Mouse (Mus musculus): ENCODE data around the gene Gdf10. TPM values are rescaled to one million over a fixed set of nuclear protein-coding genes. Genes with fewer than 3 reads are reported as not detected.

The Gdf10 gene
- polyA plus RNA-seq, 1 experiment, result not detected

DNA sequence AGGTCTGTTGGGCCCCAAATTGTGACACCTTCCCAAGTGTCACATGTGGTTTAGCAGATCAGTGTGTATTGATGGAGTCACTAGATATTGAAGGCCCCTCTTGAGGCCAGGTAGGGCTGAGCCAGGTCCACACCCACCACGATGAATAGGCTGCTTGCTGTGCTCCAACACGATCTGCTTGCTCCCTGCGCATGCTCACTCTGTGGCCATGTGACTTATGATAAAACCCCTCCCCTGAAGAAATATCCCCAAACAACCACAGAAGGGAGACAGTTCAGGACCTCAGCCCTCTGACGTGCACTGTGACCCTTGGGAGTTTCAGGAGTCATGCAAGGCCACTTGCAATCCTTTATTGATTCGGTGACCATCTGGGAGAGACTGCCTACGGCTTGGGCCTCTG lies 22.7 kb downstream of the Gdf10 start:
- Histone ChIP-seq H3K4me1 (ENCODE audit: control insufficient read depth, insufficient read depth, low read length) (no peaks in the 10 kb centered on the region), H3K27me3 (ENCODE audit: control insufficient read depth, insufficient read depth, low read length, poor library complexity, severe bottlenecking) (no peaks in the 10 kb centered on the region), H3K9me3 (replicated peaks; ENCODE audit: control insufficient read depth, insufficient read depth, low read length, poor library complexity, severe bottlenecking) (no peaks in the 10 kb centered on the region), H3K36me3 (ENCODE audit: control insufficient read depth, insufficient read depth, low read length, poor library complexity, severe bottlenecking) (no peaks in the 10 kb centered on the region), H3K4me3 (ENCODE audit: low read depth, low read length) (no peak overlapping the region), H3K9ac (ENCODE audit: low read depth, poor library complexity, severe bottlenecking) (no peak overlapping the region), H3K27ac (ENCODE audit: insufficient read depth, low read length) (no peak overlapping the region)
- no peak for TF ChIP-seq CTCF (IDR thresholded peaks at IDR 0.05; ENCODE audit: low read depth, low read length)
- TF ChIP-seq POLR2A (IDR thresholded peaks at IDR 0.05; ENCODE audit: insufficient read depth, low read length), result no peak
- TF ChIP-seq EP300 (IDR thresholded peaks at IDR 0.05; ENCODE audit: insufficient read depth, low read depth, low read length), result no peak

DNA sequence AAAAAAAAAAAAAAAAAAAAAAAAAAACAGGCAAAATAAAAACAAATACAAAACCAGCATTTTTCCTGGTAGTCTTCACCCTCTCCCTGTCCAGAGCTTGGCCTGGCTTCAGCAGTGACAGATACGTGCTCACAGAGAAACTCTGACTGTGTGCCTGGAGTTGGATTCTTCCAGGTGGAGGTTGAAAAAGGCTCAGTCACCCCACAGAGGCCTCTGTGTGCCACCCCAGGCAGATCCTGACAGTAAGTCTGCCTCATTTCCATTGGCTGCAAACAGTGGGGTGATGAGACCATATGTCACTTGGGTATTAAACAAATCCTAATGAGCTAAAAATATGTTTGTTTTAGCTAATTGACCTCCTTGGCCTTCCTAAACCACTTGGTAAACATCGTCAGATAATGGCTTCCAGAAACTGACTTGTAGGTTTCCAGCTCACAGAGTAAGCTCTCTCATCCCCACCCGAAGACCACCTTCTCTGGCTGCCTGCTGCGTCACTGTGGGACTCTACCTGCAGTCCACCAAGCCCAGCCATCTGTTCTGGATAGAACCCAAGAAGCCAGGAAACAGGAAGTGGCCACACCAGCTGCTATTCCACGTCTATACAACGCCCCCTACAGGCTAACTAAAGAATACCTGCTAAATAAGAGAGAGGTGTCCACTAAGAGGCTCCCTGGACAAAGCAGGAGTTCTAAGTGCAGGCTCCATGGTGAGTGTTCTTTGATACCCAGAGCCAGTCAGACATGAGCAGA lies 29.0 kb downstream of the Gdf10 start:
- H3K27me3 ChIP-seq (ENCODE audit: control insufficient read depth, insufficient read depth, low read length, poor library complexity, severe bottlenecking), result no peaks in the 10 kb centered on the region
- TF ChIP-seq EP300 (IDR thresholded peaks at IDR 0.05; ENCODE audit: insufficient read depth, low read depth, low read length) (no peak), CTCF (IDR thresholded peaks at IDR 0.05; ENCODE audit: low read depth, low read length) (no peak), POLR2A (IDR thresholded peaks at IDR 0.05; ENCODE audit: insufficient read depth, low read length) (no peak)
- no peaks in the 10 kb centered on the region for H3K36me3 ChIP-seq (ENCODE audit: control insufficient read depth, insufficient read depth, low read length, poor library complexity, severe bottlenecking)
- H3K9me3 ChIP-seq (replicated peaks; ENCODE audit: control insufficient read depth, insufficient read depth, low read length, poor library complexity, severe bottlenecking), result no peaks in the 10 kb centered on the region
- no peak overlapping the region for H3K4me3 ChIP-seq (ENCODE audit: low read depth, low read length)
- H3K27ac ChIP-seq (ENCODE audit: insufficient read depth, low read length), result no peak overlapping the region
- no peak overlapping the region for H3K9ac ChIP-seq (ENCODE audit: low read depth, poor library complexity, severe bottlenecking)
- no peaks in the 10 kb centered on the region for H3K4me1 ChIP-seq (ENCODE audit: control insufficient read depth, insufficient read depth, low read length)

- Histone ChIP-seq H3K27ac (ENCODE audit: insufficient read depth, low read length) (no peak within 1 kb of the TSS), H3K27me3 (ENCODE audit: control insufficient read depth, insufficient read depth, low read length, poor library complexity, severe bottlenecking) (no peaks in the 10 kb centered on the region), H3K4me1 (ENCODE audit: control insufficient read depth, insufficient read depth, low read length) (no peaks in the 10 kb centered on the region), H3K9ac (ENCODE audit: low read depth, poor library complexity, severe bottlenecking) (no peak within 1 kb of the TSS), H3K4me3 (ENCODE audit: low read depth, low read length) (no peak within 1 kb of the TSS), H3K36me3 (ENCODE audit: control insufficient read depth, insufficient read depth, low read length, poor library complexity, severe bottlenecking) (no peaks in the 10 kb centered on the region), H3K9me3 (replicated peaks; ENCODE audit: control insufficient read depth, insufficient read depth, low read length, poor library complexity, severe bottlenecking) (no peaks in the 10 kb centered on the region)
- no peak for TF ChIP-seq POLR2A (IDR thresholded peaks at IDR 0.05; ENCODE audit: insufficient read depth, low read length)
These were observed 30.4 kb downstream of the Gdf10 start, which contains the start of gene Rbp3 for GRCm38 (mm10) chr14:33953761-33954160. TSS of gene Rbp3 (plus strand) at chr14:33954003.

DNA sequence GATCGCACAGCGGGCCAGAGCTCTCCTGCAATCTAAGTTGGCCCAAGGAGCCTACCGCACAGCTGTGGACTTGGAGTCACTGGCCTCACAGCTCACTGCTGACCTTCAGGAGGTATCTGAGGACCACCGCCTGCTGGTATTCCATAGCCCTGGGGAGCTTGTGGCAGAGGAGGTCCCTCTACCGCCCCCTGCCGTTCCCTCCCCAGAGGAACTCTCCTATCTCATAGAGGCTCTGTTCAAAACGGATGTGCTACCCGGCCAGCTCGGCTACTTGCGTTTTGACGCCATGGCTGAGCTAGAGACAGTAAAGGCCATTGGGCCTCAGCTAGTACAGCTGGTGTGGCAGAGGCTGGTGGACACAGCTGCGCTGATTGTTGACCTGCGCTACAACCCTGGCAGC lies 32.7 kb downstream of the Gdf10 start:
- Histone ChIP-seq H3K9ac (ENCODE audit: low read depth, poor library complexity, severe bottlenecking) (no peak overlapping the region), H3K4me1 (ENCODE audit: control insufficient read depth, insufficient read depth, low read length) (no peaks in the 10 kb centered on the region), H3K36me3 (ENCODE audit: control insufficient read depth, insufficient read depth, low read length, poor library complexity, severe bottlenecking) (no peaks in the 10 kb centered on the region), H3K27me3 (ENCODE audit: control insufficient read depth, insufficient read depth, low read length, poor library complexity, severe bottlenecking) (no peaks in the 10 kb centered on the region), H3K4me3 (ENCODE audit: low read depth, low read length) (peak overlapping the region; percentile 20), H3K9me3 (replicated peaks; ENCODE audit: control insufficient read depth, insufficient read depth, low read length, poor library complexity, severe bottlenecking) (no peaks in the 10 kb centered on the region), H3K27ac (ENCODE audit: insufficient read depth, low read length) (no peak overlapping the region)
- TF ChIP-seq CTCF (IDR thresholded peaks at IDR 0.05; ENCODE audit: low read depth, low read length), result peak; percentile 68
- no peak for TF ChIP-seq POLR2A (IDR thresholded peaks at IDR 0.05; ENCODE audit: insufficient read depth, low read length)
- no peak for TF ChIP-seq EP300 (IDR thresholded peaks at IDR 0.05; ENCODE audit: insufficient read depth, low read depth, low read length)

DNA sequence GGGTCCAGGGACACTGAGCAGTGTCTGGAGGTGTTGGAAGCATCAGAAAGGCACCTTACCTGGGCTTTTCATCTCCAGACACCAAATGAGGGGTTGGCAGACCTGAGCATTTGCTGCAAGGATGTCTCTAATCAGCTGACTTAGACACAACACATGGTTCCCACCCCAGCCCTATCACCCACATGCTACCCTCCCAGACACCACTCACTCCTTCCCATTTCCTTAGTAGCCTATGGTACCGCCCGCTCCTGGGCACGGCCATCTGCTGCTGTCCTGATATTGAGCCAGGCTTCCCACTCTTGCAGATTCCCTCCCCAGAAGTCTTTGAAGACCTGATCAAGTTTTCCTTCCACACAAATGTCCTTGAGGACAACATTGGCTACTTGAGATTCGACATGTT lies 34.8 kb downstream of the Gdf10 start:
- Histone ChIP-seq H3K36me3 (ENCODE audit: control insufficient read depth, insufficient read depth, low read length, poor library complexity, severe bottlenecking) (no peaks in the 10 kb centered on the region), H3K4me3 (ENCODE audit: low read depth, low read length) (no peak overlapping the region), H3K27ac (ENCODE audit: insufficient read depth, low read length) (no peak overlapping the region), H3K9me3 (replicated peaks; ENCODE audit: control insufficient read depth, insufficient read depth, low read length, poor library complexity, severe bottlenecking) (no peaks in the 10 kb centered on the region), H3K4me1 (ENCODE audit: control insufficient read depth, insufficient read depth, low read length) (no peaks in the 10 kb centered on the region), H3K9ac (ENCODE audit: low read depth, poor library complexity, severe bottlenecking) (no peak overlapping the region), H3K27me3 (ENCODE audit: control insufficient read depth, insufficient read depth, low read length, poor library complexity, severe bottlenecking) (no peaks in the 10 kb centered on the region)
- TF ChIP-seq CTCF (IDR thresholded peaks at IDR 0.05; ENCODE audit: low read depth, low read length), result no peak
- TF ChIP-seq POLR2A (IDR thresholded peaks at IDR 0.05; ENCODE audit: insufficient read depth, low read length), result no peak
- no peak for TF ChIP-seq EP300 (IDR thresholded peaks at IDR 0.05; ENCODE audit: insufficient read depth, low read depth, low read length)

GRCm38 (mm10) chr14:33958841-33959240 lies 35.5 kb downstream of the Gdf10 start:
- Histone ChIP-seq H3K9me3 (replicated peaks; ENCODE audit: control insufficient read depth, insufficient read depth, low read length, poor library complexity, severe bottlenecking) (no peaks in the 10 kb centered on the region), H3K36me3 (ENCODE audit: control insufficient read depth, insufficient read depth, low read length, poor library complexity, severe bottlenecking) (no peaks in the 10 kb centered on the region), H3K9ac (ENCODE audit: low read depth, poor library complexity, severe bottlenecking) (no peak overlapping the region), H3K27ac (ENCODE audit: insufficient read depth, low read length) (no peak overlapping the region), H3K27me3 (ENCODE audit: control insufficient read depth, insufficient read depth, low read length, poor library complexity, severe bottlenecking) (no peaks in the 10 kb centered on the region), H3K4me3 (ENCODE audit: low read depth, low read length) (no peak overlapping the region), H3K4me1 (ENCODE audit: control insufficient read depth, insufficient read depth, low read length) (no peaks in the 10 kb centered on the region)
- TF ChIP-seq CTCF (IDR thresholded peaks at IDR 0.05; ENCODE audit: low read depth, low read length) (no peak), POLR2A (IDR thresholded peaks at IDR 0.05; ENCODE audit: insufficient read depth, low read length) (no peak), EP300 (IDR thresholded peaks at IDR 0.05; ENCODE audit: insufficient read depth, low read depth, low read length) (no peak)
